Comparison of ENCODE assay signal across 7 mouse cellular contexts in the genomic region with DNA sequence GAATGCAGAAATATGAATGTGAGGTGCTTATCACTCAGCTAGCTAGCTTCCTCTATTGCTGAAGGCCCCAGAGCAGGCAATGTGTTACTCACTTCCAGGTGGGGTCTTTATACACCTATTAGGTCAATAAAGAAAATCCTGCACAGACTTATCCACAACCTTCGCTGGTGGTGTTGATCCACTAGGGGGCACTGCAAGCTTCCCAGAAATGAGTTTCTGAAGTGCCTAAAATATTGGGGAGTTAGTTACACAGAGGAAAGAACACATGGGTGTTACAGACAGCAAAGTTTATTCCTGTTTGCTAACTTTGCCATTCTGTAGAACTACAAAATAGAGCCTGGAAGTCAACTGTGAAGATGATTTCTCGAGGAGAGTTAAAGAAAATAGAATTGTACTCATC.
A peak's percentile ranks its signal among the peaks of the same experiment; 100 is the strongest.
DNase-seq lines count a peak whose midpoint lies in the region; TF ChIP-seq lines count a peak whose summit lies in the region.
"Not testable (repeated sequence)": the region's sequence is repeated elsewhere in the genome, so short reads cannot be mapped to it uniquely, and the experiment has no call there.

No protein-coding gene starts in this region.

- intact Hi-C loops in left cerebral cortex, adult 2 months (cut with DNase I), result not testable (repeated sequence)

- not testable (repeated sequence) for H3K27ac ChIP-seq in left cerebral cortex, adult 2 months

- peak; percentile 7 to 17 for DNase-seq in B cell, adult 2 months
- DNase-seq in c-Kit-positive CD71-positive TER-119-negative erythroid progenitor cells, embryonic 14.5 days (ENCODE audit: low read depth), result peak; percentile 0
- peak; percentile 36 for DNase-seq in induced T-regulatory cell, adult 2 months (ENCODE audit: low read depth)
- not testable (repeated sequence) for DNase-seq in left cerebral cortex, adult 2 months (ENCODE audit: extremely low spot score in 1 of 2, low spot score in 2 of 2)
- DNase-seq in spleen, adult 12 weeks (ENCODE audit: low spot score), result peak; percentile 0
- peak; percentile 54 for DNase-seq in thymus, postnatal 14 days
- peak; percentile 64 for DNase-seq in thymus, postnatal 4 days

- H3K4me3 ChIP-seq in left cerebral cortex, adult 2 months, result not testable (repeated sequence)

- TF ChIP-seq CTCF in left cerebral cortex, adult 2 months (IDR thresholded peaks at IDR 0.05), result peak; percentile 1; the same call in 1 of the 2 replicates
